21 mouse cellular contexts compared by ENCODE assay signal in the genomic region with DNA sequence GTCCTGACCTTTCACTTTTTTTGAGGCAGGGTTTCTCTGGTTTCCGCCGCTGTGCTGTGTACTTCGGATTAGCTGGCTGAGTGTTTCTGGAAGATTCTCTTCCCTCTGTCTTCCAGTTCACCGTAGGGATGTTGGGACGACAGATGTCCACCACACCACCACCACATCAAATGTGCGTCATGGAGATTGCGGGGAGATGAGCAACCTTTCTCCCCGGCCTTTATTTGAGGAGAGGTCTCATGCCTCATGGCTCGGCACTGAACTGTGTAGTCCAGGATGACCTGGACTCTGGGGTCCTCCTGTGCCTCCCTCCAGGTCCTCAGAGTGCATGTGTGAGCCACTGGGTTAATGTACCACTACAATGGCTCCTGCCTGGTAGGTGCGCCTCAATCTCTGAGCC.
DNase-seq lines count a peak whose midpoint lies in the region; ATAC-seq and TF ChIP-seq lines count a peak whose summit lies in the region.
"Had no signal": no experiment of that assay in that cellular context is flagged by ENCODE, and none has a peak within 500 bp of the region (broad histone marks: within the 10 kb centered on the region; RNA-seq: fewer than 3 reads in every experiment).

No protein-coding gene starts in this region.

- no peaks in the 10 kb centered on the region for H3K27me3 ChIP-seq in G1E (ENCODE audit: insufficient read depth, low read length)
- H3K27me3 ChIP-seq in liver, embryonic 13.5 days, result peaks cover 4% of the 10 kb centered on the region; the same call in 1 of the 2 replicates
- H3K27me3 ChIP-seq in small intestine, adult 2 months (ENCODE audit: control insufficient read depth, insufficient read depth, low read length), result no peaks in the 10 kb centered on the region
- H3K27me3 ChIP-seq in forebrain, embryonic 13.5 days, result no peaks in the 10 kb centered on the region
- no peaks in the 10 kb centered on the region for H3K27me3 ChIP-seq in stomach, postnatal 0 days (ENCODE audit: control insufficient read depth, insufficient read depth, low read length)
- H3K27me3 ChIP-seq: embryonic facial prominence, embryonic 15.5 days; forebrain, embryonic 15.5 days; limb, embryonic 13.5 days; lung, embryonic 15.5 days; midbrain, embryonic 12.5 days had no signal

- no peak for TF ChIP-seq POLR2A in lung, adult 2 months (IDR thresholded peaks at IDR 0.05; ENCODE audit: borderline replicate concordance, extremely low read depth, low read depth, low read length)
- no peak for TF ChIP-seq POLR2A in small intestine, adult 2 months (IDR thresholded peaks at IDR 0.05; ENCODE audit: low read depth, low read length)

- H3K36me3 ChIP-seq in G1E (replicated peaks), result no peaks in the 10 kb centered on the region
- no peaks in the 10 kb centered on the region for H3K36me3 ChIP-seq in liver, embryonic 13.5 days
- no peaks in the 10 kb centered on the region for H3K36me3 ChIP-seq in small intestine, adult 2 months (ENCODE audit: control insufficient read depth, insufficient read depth, low read length)
- H3K36me3 ChIP-seq in forebrain, embryonic 13.5 days (ENCODE audit: poor library complexity, severe bottlenecking), result no peaks in the 10 kb centered on the region
- no peaks in the 10 kb centered on the region for H3K36me3 ChIP-seq in stomach, postnatal 0 days (ENCODE audit: control insufficient read depth, insufficient read depth, low read length)
- H3K36me3 ChIP-seq: embryonic facial prominence, embryonic 15.5 days; forebrain, embryonic 15.5 days; limb, embryonic 13.5 days; lung, embryonic 15.5 days; midbrain, embryonic 12.5 days had no signal

- DNase-seq in lung, adult 2 months, result no peak
- no peak for DNase-seq in lung, postnatal 4 days
- no peak for DNase-seq in G1E (ENCODE audit: low spot score)
- DNase-seq in liver, embryonic 13.5 days, result no peak
- DNase-seq in stomach, postnatal 0 days (ENCODE audit: low spot score), result no peak
- DNase-seq: adrenal gland, postnatal 25 days; cerebellum, adult 11 months; cerebellum, adult 9-11 months; gastrocnemius, postnatal 10 days; heart, postnatal 4 days; kidney, adult 2 months; kidney, postnatal 10 days; lung, postnatal 36 days had no signal

- TF ChIP-seq CTCF in lung, adult 2 months (IDR thresholded peaks at IDR 0.05; ENCODE audit: insufficient read depth, low read length), result no peak
- no peak for TF ChIP-seq CTCF in G1E (IDR thresholded peaks at IDR 0.05; ENCODE audit: low read depth, low read length)
- no peak for TF ChIP-seq CTCF in small intestine, adult 2 months (IDR thresholded peaks at IDR 0.05; ENCODE audit: extremely low read depth, insufficient read length, insufficient replicate concordance, low read depth, low read length)
- TF ChIP-seq CTCF in stomach, postnatal 0 days (IDR thresholded peaks at IDR 0.05; ENCODE audit: low read depth), result no peak

- peak overlapping the region; percentile 13 for H3K4me3 ChIP-seq in lung, adult 2 months (replicated peaks; ENCODE audit: extremely low read depth, low read depth, low read length)
- H3K4me3 ChIP-seq in G1E (ENCODE audit: low read depth, low read length), result peak overlapping the region; percentile 66
- H3K4me3 ChIP-seq in liver, embryonic 13.5 days (replicated peaks), result peak overlapping the region; percentile 47; the same call in 1 of the 2 replicates
- peak overlapping the region; percentile 9; the same call in 1 of the 2 replicates for H3K4me3 ChIP-seq in small intestine, adult 2 months (ENCODE audit: low read depth, low read length)
- H3K4me3 ChIP-seq in forebrain, embryonic 13.5 days, result no peak overlapping the region
- no peak overlapping the region for H3K4me3 ChIP-seq in stomach, postnatal 0 days (ENCODE audit: low read depth, low read length)
- H3K4me3 ChIP-seq: embryonic facial prominence, embryonic 15.5 days; forebrain, embryonic 15.5 days; limb, embryonic 13.5 days; lung, embryonic 15.5 days; midbrain, embryonic 12.5 days had no signal

- no peak for TF ChIP-seq EP300 in stomach, postnatal 0 days (optimal IDR thresholded peaks at IDR 0.05)

- WGBS in lung, adult 2 months, result 96% methylated on average over 10 of the region's 10 CpGs
- WGBS in liver, embryonic 13.5 days (ENCODE audit: insufficient replicate concordance), result 75% methylated on average over 10 of the region's 10 CpGs
- WGBS in small intestine, adult 2 months, result 92% methylated on average over 10 of the region's 10 CpGs
- WGBS in forebrain, embryonic 13.5 days, result 95% methylated on average over 10 of the region's 10 CpGs
- WGBS in stomach, postnatal 0 days, result 90% methylated on average over 10 of the region's 10 CpGs

- no peak for ATAC-seq in G1E (ENCODE audit: extremely low read depth, insufficient number of reproducible peaks, low FRiP score, poor library complexity, severe bottlenecking)
- ATAC-seq in liver, embryonic 13.5 days (ENCODE audit: low read depth), result no peak
- ATAC-seq in forebrain, embryonic 13.5 days, result no peak
- no peak for ATAC-seq in stomach, postnatal 0 days (ENCODE audit: low FRiP score, low TSS enrichment)
- ATAC-seq: forebrain, embryonic 15.5 days had no signal

- no peak overlapping the region for H3K9ac ChIP-seq in liver, embryonic 13.5 days
- no peak overlapping the region for H3K9ac ChIP-seq in forebrain, embryonic 13.5 days
- H3K9ac ChIP-seq in stomach, postnatal 0 days (ENCODE audit: low read length), result no peak overlapping the region
- H3K9ac ChIP-seq: embryonic facial prominence, embryonic 15.5 days; forebrain, embryonic 15.5 days; hindbrain, embryonic 14.5 days; limb, embryonic 13.5 days; lung, embryonic 15.5 days; midbrain, embryonic 12.5 days had no signal

- no peaks in the 10 kb centered on the region for H3K9me3 ChIP-seq in G1E (replicated peaks)
- H3K9me3 ChIP-seq in liver, embryonic 13.5 days (replicated peaks), result no peaks in the 10 kb centered on the region
- no peaks in the 10 kb centered on the region; the same call in 1 of the 2 replicates for H3K9me3 ChIP-seq in forebrain, embryonic 13.5 days (replicated peaks)
- H3K9me3 ChIP-seq in stomach, postnatal 0 days (ENCODE audit: control insufficient read depth, low read length), result no peaks in the 10 kb centered on the region
- H3K9me3 ChIP-seq: embryonic facial prominence, embryonic 15.5 days; forebrain, embryonic 15.5 days; limb, embryonic 13.5 days; lung, embryonic 15.5 days; midbrain, embryonic 12.5 days had no signal

- H3K4me1 ChIP-seq in lung, adult 2 months (ENCODE audit: control insufficient read depth, insufficient read depth, low read length), result no peaks in the 10 kb centered on the region
- peaks cover 30% of the 10 kb centered on the region for H3K4me1 ChIP-seq in G1E (ENCODE audit: insufficient read depth, low read depth, low read length)
- peaks cover 14% of the 10 kb centered on the region for H3K4me1 ChIP-seq in liver, embryonic 13.5 days (replicated peaks)
- H3K4me1 ChIP-seq in small intestine, adult 2 months (ENCODE audit: control insufficient read depth, insufficient read depth, insufficient read length, low read length), result peaks cover 3% of the 10 kb centered on the region; the same call in 1 of the 2 replicates
- H3K4me1 ChIP-seq in forebrain, embryonic 13.5 days, result no peaks in the 10 kb centered on the region
- no peaks in the 10 kb centered on the region for H3K4me1 ChIP-seq in stomach, postnatal 0 days (replicated peaks; ENCODE audit: control insufficient read depth, insufficient read depth)
- H3K4me1 ChIP-seq: forebrain, embryonic 15.5 days; limb, embryonic 13.5 days; lung, embryonic 15.5 days; midbrain, embryonic 12.5 days had no signal

- peak overlapping the region; percentile 73 for H3K4me2 ChIP-seq in liver, embryonic 13.5 days
- no peak overlapping the region for H3K4me2 ChIP-seq in forebrain, embryonic 13.5 days
- H3K4me2 ChIP-seq in stomach, postnatal 0 days (replicated peaks; ENCODE audit: low read depth), result no peak overlapping the region
- H3K4me2 ChIP-seq: embryonic facial prominence, embryonic 15.5 days; forebrain, embryonic 15.5 days; hindbrain, embryonic 14.5 days; limb, embryonic 13.5 days; lung, embryonic 15.5 days; midbrain, embryonic 12.5 days had no signal

- H3K27ac ChIP-seq in liver, embryonic 13.5 days, result no peak overlapping the region
- no peak overlapping the region for H3K27ac ChIP-seq in small intestine, adult 2 months (ENCODE audit: insufficient read depth, low read depth, low read length)
- H3K27ac ChIP-seq in forebrain, embryonic 13.5 days, result no peak overlapping the region
- no peak overlapping the region for H3K27ac ChIP-seq in stomach, postnatal 0 days (replicated peaks)
- H3K27ac ChIP-seq: embryonic facial prominence, embryonic 15.5 days; forebrain, embryonic 15.5 days; hindbrain, embryonic 14.5 days; limb, embryonic 13.5 days; lung, embryonic 15.5 days; midbrain, embryonic 12.5 days had no signal

Comparison
In these comparisons a context has a peak if more than half of its experiments do, and no peak if none do; other contexts are left out.
1. H3K4me3 ChIP-seq: peak in lung, adult 2 months (single experiment), G1E (single experiment), liver, embryonic 13.5 days (single experiment) and small intestine, adult 2 months (single experiment); none in forebrain, embryonic 13.5 days (single experiment) and stomach, postnatal 0 days (single experiment).